Mouse (Mus musculus) midbrain, embryonic 16.5 days (tissue): ENCODE measurements at regions not wholly inside any gene's neighbourhood (a gene's known extent, or its start where the extent isn't known, plus 50 kb on each side); places are given as distances from the start of the nearest gene placed in this dataset.

Source experiments
- ATAC-seq: fragments of 200-750 bp; cut with Nextera tagmentation; 2 replicates; pipeline ENCODE4 v1.8.0; 2017; ENCODE audit warnings: moderate TSS enrichment
- H3K27ac ChIP-seq: fragments of 300-500 bp; sonication (generic); 2 replicates; pipeline ENCODE4 v1.5.1; 2014; ENCODE audit warnings: mild to moderate bottlenecking, low read length, mixed read lengths
- H3K27me3 ChIP-seq: fragments of 300-500 bp; sonication (generic); 2 replicates; pipeline ENCODE4 v1.6.1; 2014; ENCODE audit warnings: low read depth, low read length, mixed read lengths; ENCODE audit not compliant: control insufficient read depth, insufficient read depth
- H3K36me3 ChIP-seq: fragments of 300-500 bp; sonication (generic); 2 replicates; pipeline ENCODE4 v1.6.1; 2014; ENCODE audit warnings: mild to moderate bottlenecking, low read length, moderate library complexity, mixed read lengths; ENCODE audit not compliant: control insufficient read depth, insufficient read depth
- H3K4me1 ChIP-seq: fragments of 300-500 bp; sonication (generic); 2 replicates; pipeline ENCODE4 v1.6.1; 2014; ENCODE audit warnings: mild to moderate bottlenecking, low read length, mixed read lengths; ENCODE audit not compliant: control insufficient read depth, insufficient read depth
- H3K4me2 ChIP-seq: fragments of 300-500 bp; sonication (generic); 2 replicates; pipeline ENCODE4 v1.6.1; 2014; ENCODE audit warnings: mild to moderate bottlenecking, low read length, mixed read lengths
- H3K4me3 ChIP-seq: fragments of 300-500 bp; sonication (generic); 2 replicates; pipeline ENCODE4 v1.5.1; 2014; ENCODE audit warnings: low read depth, mild to moderate bottlenecking, low read length, moderate library complexity, mixed read lengths
- H3K9ac ChIP-seq: fragments of 300-500 bp; sonication (generic); 2 replicates; pipeline ENCODE4 v1.6.1; 2014; ENCODE audit warnings: low read depth, low read length, mixed read lengths
- H3K9me3 ChIP-seq: fragments of 300-500 bp; sonication (generic); replicated peaks from 2 replicates; pipeline ENCODE4 v1.6.1; 2014; ENCODE audit warnings: mild to moderate bottlenecking, low read length, mixed read lengths; ENCODE audit not compliant: control insufficient read depth, poor library complexity, severe bottlenecking
- WGBS: fragments of 180-500 bp; shearing (Covaris S2); extraction: QIAGEN DNeasy Blood & Tissue Kit; methylation state at CpG from one replicate; pipeline ENCODE4 v1.1.7; 2014; 5-methylcytosine and 5-hydroxymethylcytosine counted together

- H3K4me1 ChIP-seq, result no peaks in the 10 kb centered on the region
- 26% methylated on average over 9 of the region's 9 CpGs for WGBS
- H3K4me3 ChIP-seq, result no peak overlapping the region
- H3K36me3 ChIP-seq, result no peaks in the 10 kb centered on the region
- H3K27ac ChIP-seq, result no peak overlapping the region
- no peak overlapping the region for H3K9ac ChIP-seq
- no peak for ATAC-seq
- 0 out of 2 replicates have a peak, but pooled peaks cover 3% of the 10 kb centered on the region for H3K9me3 ChIP-seq
- no peaks in the 10 kb centered on the region; the same call in 1 of the 2 replicates for H3K27me3 ChIP-seq
- H3K4me2 ChIP-seq, result no peak overlapping the region
Observed at GRCm38 (mm10) chr4:31872985-31873983, 90.6 kb upstream of the Map3k7 start.

GRCm38 (mm10) chr4:31877389-31877788 lies 86.5 kb upstream of the Map3k7 start:
- no peak overlapping the region for H3K4me3 ChIP-seq
- H3K4me2 ChIP-seq, result no peak overlapping the region
- WGBS, result 23% methylated on average over 3 of the region's 3 CpGs
- ATAC-seq, result no peak
- H3K27ac ChIP-seq, result no peak overlapping the region
- H3K27me3 ChIP-seq, result no peaks in the 10 kb centered on the region
- no peaks in the 10 kb centered on the region for H3K9me3 ChIP-seq
- H3K36me3 ChIP-seq, result no peaks in the 10 kb centered on the region
- peaks cover 7% of the 10 kb centered on the region for H3K4me1 ChIP-seq
- H3K9ac ChIP-seq, result no peak overlapping the region

DNA sequence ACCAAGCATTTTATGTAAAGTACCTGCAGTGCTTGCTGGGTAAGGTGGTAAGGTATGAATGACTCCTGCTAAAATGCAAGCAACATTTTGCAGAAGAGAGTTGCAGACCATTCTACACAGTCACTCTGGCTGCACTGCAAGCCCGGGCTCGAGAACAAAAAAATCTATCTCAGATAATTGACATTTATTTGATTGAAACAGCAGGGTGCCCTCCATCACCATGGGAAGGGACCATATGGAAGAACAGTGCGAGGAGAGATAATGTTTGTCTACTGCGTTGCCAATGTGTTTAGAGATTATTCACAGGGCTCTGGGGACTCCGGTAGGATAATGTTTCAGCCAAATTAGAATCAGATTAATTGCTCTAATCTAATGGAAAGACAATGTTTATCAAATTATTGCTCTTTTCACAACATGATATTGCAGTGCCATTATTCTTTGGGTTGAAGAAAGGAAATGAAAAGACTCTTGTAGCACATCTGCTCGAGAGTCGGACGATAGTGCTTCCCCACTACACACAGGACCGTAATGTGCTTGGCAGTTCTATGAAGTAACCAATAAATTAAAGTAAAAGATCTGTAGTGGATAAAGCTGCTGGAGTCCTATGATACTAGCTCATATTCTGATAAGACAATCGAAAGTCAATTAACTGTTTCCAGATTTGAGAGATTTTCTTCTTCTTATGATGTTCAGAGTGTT lies 85.3 kb upstream of the Map3k7 start:
- H3K4me1 ChIP-seq, result peaks cover 7% of the 10 kb centered on the region
- ATAC-seq, result peak; percentile 70; the same call in 1 of the 2 replicates
- H3K36me3 ChIP-seq, result no peaks in the 10 kb centered on the region
- H3K9me3 ChIP-seq, result no peaks in the 10 kb centered on the region
- H3K27ac ChIP-seq, result no peak overlapping the region
- no peak overlapping the region for H3K4me3 ChIP-seq
- no peaks in the 10 kb centered on the region for H3K27me3 ChIP-seq
- peak overlapping the region; percentile 31 for H3K4me2 ChIP-seq
- no peak overlapping the region for H3K9ac ChIP-seq
- WGBS, result 32% methylated on average over 10 of the region's 10 CpGs

GRCm38 (mm10) chr4:31879192-31879585 lies 84.7 kb upstream of the Map3k7 start:
- Histone ChIP-seq H3K27me3 (no peaks in the 10 kb centered on the region), H3K9ac (no peak overlapping the region), H3K36me3 (no peaks in the 10 kb centered on the region), H3K27ac (no peak overlapping the region), H3K4me3 (no peak overlapping the region), H3K4me1 (peaks cover 7% of the 10 kb centered on the region), H3K9me3 (no peaks in the 10 kb centered on the region), H3K4me2 (no peak overlapping the region)
- ATAC-seq, result no peak; the same call in 1 of the 2 replicates
- WGBS, result 30% methylated on average over 5 of the region's 5 CpGs

DNA sequence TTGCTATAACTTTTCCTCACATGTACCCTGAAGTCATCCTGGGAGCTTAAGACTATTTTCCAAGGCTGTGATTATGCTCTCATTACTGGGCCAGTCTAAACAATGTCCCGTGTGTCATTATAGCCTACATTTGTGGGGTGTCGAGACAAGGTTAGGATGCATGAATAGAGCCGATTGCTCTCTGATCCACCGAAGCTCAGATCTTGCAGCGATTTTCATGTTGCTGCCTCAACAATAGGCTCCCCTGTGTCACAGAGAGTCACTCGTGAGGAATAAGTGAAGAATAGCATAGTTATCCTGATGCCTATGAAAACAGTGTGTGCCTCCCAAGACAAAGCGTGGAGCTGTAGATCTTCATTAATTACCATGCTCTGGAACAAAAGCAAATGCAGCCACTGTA lies 83.7 kb upstream of the Map3k7 start:
- Histone ChIP-seq H3K4me1 (peaks cover 7% of the 10 kb centered on the region), H3K27ac (no peak overlapping the region), H3K27me3 (no peaks in the 10 kb centered on the region), H3K4me2 (no peak overlapping the region), H3K9ac (0 out of 2 replicates have a peak overlapping the region, but pooled peaks have one; percentile 30), H3K4me3 (no peak overlapping the region), H3K9me3 (no peaks in the 10 kb centered on the region), H3K36me3 (no peaks in the 10 kb centered on the region)
- 16% methylated on average over 7 of the region's 7 CpGs for WGBS
- no peak for ATAC-seq

- H3K9me3 ChIP-seq, result no peaks in the 10 kb centered on the region
- H3K36me3 ChIP-seq, result no peaks in the 10 kb centered on the region
- H3K27ac ChIP-seq, result no peak overlapping the region
- no peak overlapping the region for H3K9ac ChIP-seq
- H3K27me3 ChIP-seq, result no peaks in the 10 kb centered on the region
- WGBS, result 57% methylated on average over 3 of the region's 3 CpGs
- H3K4me3 ChIP-seq, result no peak overlapping the region
- H3K4me2 ChIP-seq, result no peak overlapping the region
- ATAC-seq, result no peak
- H3K4me1 ChIP-seq, result no peaks in the 10 kb centered on the region
Observed at GRCm38 (mm10) chr4:31889673-31890072, 74.2 kb upstream of the Map3k7 start.

DNA sequence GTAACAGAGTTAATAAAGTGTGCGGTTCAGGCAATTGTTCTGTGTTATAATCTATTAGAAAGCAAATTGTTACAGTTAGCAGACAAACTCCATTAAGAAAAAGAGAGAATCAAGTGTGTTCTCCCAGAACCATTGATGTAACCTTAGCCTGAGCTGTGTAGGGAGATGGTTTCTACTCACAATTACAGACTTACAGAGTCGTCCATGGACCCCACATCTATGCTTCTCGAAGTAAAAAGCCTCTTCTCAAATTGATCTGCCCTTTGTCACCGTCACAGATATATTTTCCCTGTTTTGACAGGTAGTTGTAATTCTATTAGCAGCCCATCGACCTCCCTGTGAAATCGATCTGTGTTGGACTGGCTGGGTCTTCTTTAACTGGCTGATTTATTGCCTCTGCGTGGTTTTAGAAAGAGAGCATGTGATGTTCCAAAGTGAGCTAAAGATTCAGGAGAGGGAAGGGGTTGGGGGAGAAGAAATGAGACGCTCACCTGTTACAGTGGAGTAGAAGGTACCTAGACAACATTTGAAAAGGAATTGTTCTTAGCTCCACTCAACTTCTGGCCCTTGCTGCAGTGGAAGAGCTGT lies 54.7 kb upstream of the Map3k7 start:
- Histone ChIP-seq H3K4me2 (no peak overlapping the region), H3K9me3 (no peaks in the 10 kb centered on the region), H3K4me3 (no peak overlapping the region), H3K9ac (no peak overlapping the region), H3K27ac (no peak overlapping the region), H3K27me3 (no peaks in the 10 kb centered on the region), H3K36me3 (no peaks in the 10 kb centered on the region), H3K4me1 (no peaks in the 10 kb centered on the region)
- ATAC-seq, result no peak
- WGBS, result 85% methylated on average over 8 of the region's 8 CpGs
